Mouse (Mus musculus) midbrain, embryonic 16.5 days (tissue): ENCODE data around the gene Fam149a. TPM values are rescaled to one million over a fixed set of nuclear protein-coding genes. Genes with fewer than 3 reads are reported as not detected.

Source experiments
- ATAC-seq: fragments of 200-750 bp; cut with Nextera tagmentation; 2 replicates; pipeline ENCODE4 v1.8.0; 2017; ENCODE audit warnings: moderate TSS enrichment
- H3K27ac ChIP-seq: fragments of 300-500 bp; sonication (generic); 2 replicates; pipeline ENCODE4 v1.5.1; 2014; ENCODE audit warnings: mild to moderate bottlenecking, low read length, mixed read lengths
- H3K27me3 ChIP-seq: fragments of 300-500 bp; sonication (generic); 2 replicates; pipeline ENCODE4 v1.6.1; 2014; ENCODE audit warnings: low read depth, low read length, mixed read lengths; ENCODE audit not compliant: control insufficient read depth, insufficient read depth
- H3K36me3 ChIP-seq: fragments of 300-500 bp; sonication (generic); 2 replicates; pipeline ENCODE4 v1.6.1; 2014; ENCODE audit warnings: mild to moderate bottlenecking, low read length, moderate library complexity, mixed read lengths; ENCODE audit not compliant: control insufficient read depth, insufficient read depth
- H3K4me1 ChIP-seq: fragments of 300-500 bp; sonication (generic); 2 replicates; pipeline ENCODE4 v1.6.1; 2014; ENCODE audit warnings: mild to moderate bottlenecking, low read length, mixed read lengths; ENCODE audit not compliant: control insufficient read depth, insufficient read depth
- H3K4me2 ChIP-seq: fragments of 300-500 bp; sonication (generic); 2 replicates; pipeline ENCODE4 v1.6.1; 2014; ENCODE audit warnings: mild to moderate bottlenecking, low read length, mixed read lengths
- H3K4me3 ChIP-seq: fragments of 300-500 bp; sonication (generic); 2 replicates; pipeline ENCODE4 v1.5.1; 2014; ENCODE audit warnings: low read depth, mild to moderate bottlenecking, low read length, moderate library complexity, mixed read lengths
- H3K9ac ChIP-seq: fragments of 300-500 bp; sonication (generic); 2 replicates; pipeline ENCODE4 v1.6.1; 2014; ENCODE audit warnings: low read depth, low read length, mixed read lengths
- H3K9me3 ChIP-seq: fragments of 300-500 bp; sonication (generic); replicated peaks from 2 replicates; pipeline ENCODE4 v1.6.1; 2014; ENCODE audit warnings: mild to moderate bottlenecking, low read length, mixed read lengths; ENCODE audit not compliant: control insufficient read depth, poor library complexity, severe bottlenecking
- WGBS: fragments of 180-500 bp; shearing (Covaris S2); extraction: QIAGEN DNeasy Blood & Tissue Kit; methylation state at CpG from one replicate; pipeline ENCODE4 v1.1.7; 2014; 5-methylcytosine and 5-hydroxymethylcytosine counted together
- polyA plus RNA-seq: library from polyadenylated mRNA; unstranded; fragments of >200 nt; fragmentation: Nextera tagmentation; extraction: Ambion mirVana; gene quantifications from 2 replicates; pipeline ENCODE4 v1.2.1, GENCODE M21; 2015

The Fam149a gene
- polyA plus RNA-seq, 1 experiment from 2014 or later = 12.9 TPM

DNA sequence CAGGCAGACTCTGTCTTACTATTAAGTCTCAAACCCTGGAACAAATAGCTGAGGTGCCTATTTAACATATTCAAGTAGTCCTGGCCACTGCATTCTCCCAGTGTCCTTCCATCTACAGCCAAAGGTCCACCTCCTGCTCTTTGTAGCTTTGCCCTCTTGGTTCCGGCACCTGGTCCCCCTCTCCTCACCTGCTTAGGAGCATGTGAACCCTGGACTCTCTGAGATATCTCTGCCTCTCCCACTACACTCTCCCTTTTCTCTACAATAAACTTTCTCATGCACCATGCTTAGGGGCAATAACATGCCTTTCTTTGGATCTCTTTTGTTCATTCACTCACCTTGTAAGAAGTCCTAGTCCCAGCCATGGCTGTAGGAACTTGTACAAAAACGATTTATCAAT lies 60.7 kb downstream of the Fam149a start:
- H3K4me1 ChIP-seq = no peaks in the 10 kb centered on the region
- WGBS = 83% methylated on average over 2 of the region's 2 CpGs
- no peak overlapping the region for H3K27ac ChIP-seq
- H3K4me2 ChIP-seq = no peak overlapping the region
- no peaks in the 10 kb centered on the region for H3K36me3 ChIP-seq
- H3K9me3 ChIP-seq = no peaks in the 10 kb centered on the region
- H3K4me3 ChIP-seq = no peak overlapping the region
- H3K27me3 ChIP-seq = no peaks in the 10 kb centered on the region
- no peak for ATAC-seq
- H3K9ac ChIP-seq = no peak overlapping the region

- no peak overlapping the region for H3K27ac ChIP-seq
- no peaks in the 10 kb centered on the region for H3K9me3 ChIP-seq
- no peaks in the 10 kb centered on the region for H3K36me3 ChIP-seq
- H3K4me1 ChIP-seq = no peaks in the 10 kb centered on the region
- no peak overlapping the region for H3K9ac ChIP-seq
- H3K4me2 ChIP-seq = no peak overlapping the region
- ATAC-seq = no peak
- no peaks in the 10 kb centered on the region for H3K27me3 ChIP-seq
- WGBS = 67% methylated on average over 1 of the region's 1 CpGs
- no peak overlapping the region for H3K4me3 ChIP-seq
Observed at GRCm38 (mm10) chr8:45320930-45321329, 61.2 kb downstream of the Fam149a start.

GRCm38 (mm10) chr8:45310967-45311366 lies 71.1 kb downstream of the Fam149a start:
- no peak overlapping the region for H3K4me2 ChIP-seq
- H3K27me3 ChIP-seq = no peaks in the 10 kb centered on the region
- H3K36me3 ChIP-seq = no peaks in the 10 kb centered on the region
- H3K9me3 ChIP-seq = no peaks in the 10 kb centered on the region
- ATAC-seq = no peak
- H3K4me3 ChIP-seq = no peak overlapping the region
- H3K27ac ChIP-seq = no peak overlapping the region
- no peaks in the 10 kb centered on the region for H3K4me1 ChIP-seq
- 95% methylated on average over 4 of the region's 4 CpGs for WGBS
- no peak overlapping the region for H3K9ac ChIP-seq

DNA sequence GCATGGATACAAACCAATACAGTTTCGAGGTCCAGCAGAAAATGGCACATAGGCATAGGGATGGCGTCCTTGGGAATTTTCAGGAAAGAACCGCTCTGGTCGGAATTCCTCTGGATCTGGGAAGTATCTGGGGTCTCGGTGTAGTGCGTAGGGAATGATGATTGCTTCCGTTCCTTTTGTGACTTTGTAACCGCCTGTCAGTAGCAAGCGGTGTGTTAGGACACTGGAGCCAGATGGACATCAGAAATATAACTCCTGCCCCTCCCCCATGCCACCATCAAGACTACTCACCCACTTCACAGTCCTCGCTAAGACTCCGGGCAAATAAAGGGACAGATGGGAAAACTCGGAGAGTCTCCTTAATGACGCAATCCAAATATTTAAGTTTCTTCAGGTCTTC lies 73.7 kb downstream of the Fam149a start, which contains the start of gene Gm45753:
TSS of gene Gm45753 (minus strand) at position 101 of the 400 bp plus-strand sequence.
- H3K27ac ChIP-seq = no peak within 1 kb of the TSS
- H3K4me2 ChIP-seq = no peak within 1 kb of the TSS
- no peak for ATAC-seq
- no peaks in the 10 kb centered on the region for H3K9me3 ChIP-seq
- H3K27me3 ChIP-seq = no peaks in the 10 kb centered on the region
- 96% methylated on average over 13 of the region's 13 CpGs for WGBS
- no peak within 1 kb of the TSS for H3K9ac ChIP-seq
- no peak within 1 kb of the TSS for H3K4me3 ChIP-seq
- H3K4me1 ChIP-seq = no peaks in the 10 kb centered on the region
- no peaks in the 10 kb centered on the region for H3K36me3 ChIP-seq

DNA sequence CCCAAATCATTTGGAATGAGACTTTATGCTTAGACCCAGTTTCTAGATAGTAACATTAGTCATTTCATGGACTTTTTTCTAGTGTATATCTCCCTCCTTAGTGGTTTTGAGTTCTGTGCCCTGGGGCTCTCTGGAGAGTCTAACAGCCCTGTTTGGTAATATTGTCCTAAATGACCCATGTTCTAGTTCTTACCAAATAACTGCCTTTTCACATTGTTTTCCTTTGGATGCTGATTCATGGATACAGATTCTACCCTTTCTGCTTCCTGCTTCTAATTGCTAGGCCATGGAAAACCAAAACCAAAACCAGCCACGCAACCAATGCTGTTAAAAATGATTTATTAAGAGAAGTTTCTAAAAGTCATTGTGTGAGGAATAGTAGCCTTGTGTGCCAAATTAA lies 76.6 kb downstream of the Fam149a start:
- Histone ChIP-seq H3K9me3 (no peaks in the 10 kb centered on the region), H3K27ac (no peak overlapping the region), H3K36me3 (no peaks in the 10 kb centered on the region), H3K4me3 (no peak overlapping the region), H3K9ac (no peak overlapping the region), H3K4me2 (no peak overlapping the region), H3K4me1 (no peaks in the 10 kb centered on the region), H3K27me3 (no peaks in the 10 kb centered on the region)
- ATAC-seq = no peak
- WGBS = 88% methylated on average over 1 of the region's 1 CpGs

DNA sequence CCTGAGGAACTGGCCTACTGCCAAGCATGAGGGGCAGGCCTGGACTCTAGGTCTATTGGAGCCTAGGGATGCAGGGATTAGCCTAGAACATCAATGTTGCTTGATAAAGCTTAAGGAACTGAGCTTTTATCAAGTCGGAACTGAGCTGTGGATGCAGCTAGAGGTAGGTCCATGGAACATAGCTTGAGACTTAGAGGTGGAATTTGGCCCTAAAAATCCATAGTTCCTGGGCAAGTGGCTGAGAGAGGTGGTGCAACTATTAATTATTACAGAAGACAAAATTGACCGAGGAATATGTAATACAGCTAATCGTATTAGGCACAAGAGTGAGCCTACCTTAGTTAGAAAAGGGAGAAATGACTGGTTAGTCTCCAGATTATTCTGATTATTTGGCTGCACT lies 77.7 kb downstream of the Fam149a start:
- H3K4me3 ChIP-seq = no peak overlapping the region
- WGBS = 92% methylated on average over 3 of the region's 3 CpGs
- H3K27me3 ChIP-seq = no peaks in the 10 kb centered on the region
- H3K4me1 ChIP-seq = no peaks in the 10 kb centered on the region
- no peak overlapping the region for H3K9ac ChIP-seq
- H3K9me3 ChIP-seq = no peaks in the 10 kb centered on the region
- ATAC-seq = no peak
- H3K27ac ChIP-seq = no peak overlapping the region
- no peaks in the 10 kb centered on the region for H3K36me3 ChIP-seq
- no peak overlapping the region for H3K4me2 ChIP-seq

DNA sequence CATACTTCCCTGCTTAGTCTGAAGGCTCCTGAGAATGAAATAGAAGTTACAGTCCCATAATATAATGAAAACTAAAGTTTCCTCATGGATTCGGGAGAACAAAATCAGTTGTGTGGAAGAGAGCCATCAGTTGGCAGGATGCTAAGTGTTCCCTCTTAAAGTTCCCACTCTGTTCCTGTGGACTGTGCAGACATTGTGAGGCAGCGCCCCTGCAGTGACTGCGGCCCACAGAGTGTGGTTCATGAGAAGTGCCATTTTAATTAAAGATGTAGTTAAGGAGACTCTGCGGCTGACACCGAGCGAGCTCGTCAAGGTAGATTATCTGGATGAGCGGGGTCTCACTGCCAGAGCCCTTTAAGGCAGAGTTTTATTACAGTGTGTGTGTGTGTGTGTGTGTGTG lies 79.7 kb downstream of the Fam149a start:
- no peak overlapping the region for H3K9ac ChIP-seq
- no peak overlapping the region for H3K27ac ChIP-seq
- H3K4me3 ChIP-seq = no peak overlapping the region
- H3K36me3 ChIP-seq = no peaks in the 10 kb centered on the region
- H3K9me3 ChIP-seq = no peaks in the 10 kb centered on the region
- 55% methylated on average over 8 of the region's 8 CpGs for WGBS
- no peaks in the 10 kb centered on the region for H3K27me3 ChIP-seq
- H3K4me2 ChIP-seq = no peak overlapping the region
- H3K4me1 ChIP-seq = no peaks in the 10 kb centered on the region
- no peak for ATAC-seq

DNA sequence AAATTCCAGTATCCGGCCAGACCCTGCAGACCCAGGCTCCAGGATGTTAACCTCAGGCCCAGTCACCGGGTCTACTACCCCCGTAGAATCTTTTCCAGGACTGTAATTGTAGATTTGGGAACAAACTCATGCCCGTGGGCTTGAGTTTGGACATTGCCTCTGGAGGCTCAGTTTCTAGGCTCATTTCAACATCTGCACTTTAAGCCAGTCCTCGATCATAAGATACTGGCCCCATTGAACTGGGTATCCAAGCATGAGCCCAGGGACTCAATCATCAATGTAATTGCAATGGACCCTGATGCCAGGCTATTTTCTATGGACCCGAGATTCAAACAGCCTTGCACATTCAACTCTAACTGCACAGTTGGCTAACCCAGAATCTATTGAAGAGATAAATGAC lies 86.8 kb downstream of the Fam149a start:
- Histone ChIP-seq H3K4me2 (no peak overlapping the region), H3K27ac (no peak overlapping the region), H3K36me3 (no peaks in the 10 kb centered on the region), H3K4me3 (no peak overlapping the region), H3K27me3 (no peaks in the 10 kb centered on the region), H3K9ac (no peak overlapping the region), H3K9me3 (no peaks in the 10 kb centered on the region), H3K4me1 (no peaks in the 10 kb centered on the region)
- no peak for ATAC-seq
- WGBS = 95% methylated on average over 6 of the region's 6 CpGs

GRCm38 (mm10) chr8:45294687-45295086 lies 87.4 kb downstream of the Fam149a start, which contains the start of gene Klkb1:
Gene Klkb1, minus strand, starts transcription at chr8:45294859.
- Histone ChIP-seq H3K27me3 (no peaks in the 10 kb centered on the region), H3K9me3 (no peaks in the 10 kb centered on the region), H3K4me3 (no peak within 1 kb of the TSS), H3K4me2 (no peak within 1 kb of the TSS), H3K36me3 (no peaks in the 10 kb centered on the region), H3K27ac (no peak within 1 kb of the TSS), H3K4me1 (no peaks in the 10 kb centered on the region), H3K9ac (no peak within 1 kb of the TSS)
- 94% methylated on average over 7 of the region's 7 CpGs for WGBS
- no peak for ATAC-seq

- Histone ChIP-seq H3K27me3 (no peaks in the 10 kb centered on the region), H3K4me2 (no peak overlapping the region), H3K9ac (no peak overlapping the region), H3K4me3 (no peak overlapping the region), H3K4me1 (no peaks in the 10 kb centered on the region), H3K36me3 (no peaks in the 10 kb centered on the region), H3K9me3 (no peaks in the 10 kb centered on the region), H3K27ac (no peak overlapping the region)
- no peak for ATAC-seq
- WGBS = 86% methylated on average over 2 of the region's 2 CpGs
Observed at GRCm38 (mm10) chr8:45291790-45292189, 90.3 kb downstream of the Fam149a start.
